Mouse (Mus musculus) MEL (cell line): ENCODE data around the gene Gm20458. TPM values are rescaled to one million over a fixed set of nuclear protein-coding genes. Genes with fewer than 3 reads are reported as not detected.

Experiments used
- DNase-seq: peaks from one replicate; pipeline ENCODE4 v3.0.0; 2011; ENCODE audit warnings: low read depth, low spot score
- H3K27ac ChIP-seq: 2 replicates; pipeline ENCODE4 v1.5.1; 2012; ENCODE audit warnings: low read depth, mild to moderate bottlenecking, control low read depth, low read length, moderate library complexity; ENCODE audit not compliant: control insufficient read depth
- H3K27me3 ChIP-seq, 2 experiments: fragments of 150-350 bp in 1 of 2; sonication (generic) in 1 of 2; 2 replicates each; pipeline ENCODE4 v1.6.1; 2012; ENCODE audit warnings: low read length in 2 of 2, mild to moderate bottlenecking in 2 of 2, improper control_type of control experiment in 1 of 2, moderate library complexity in 1 of 2; ENCODE audit not compliant: insufficient read depth in 2 of 2, control insufficient read depth in 1 of 2
- H3K36me3 ChIP-seq, 2 experiments: 2 replicates each; pipeline ENCODE4 v1.6.1; 2012 to 2014; ENCODE audit warnings: low read length in 2 of 2, improper control_type of control experiment in 1 of 2, inconsistent platforms in 1 of 2, mild to moderate bottlenecking in 1 of 2; ENCODE audit not compliant: insufficient read depth in 2 of 2, control insufficient read depth in 1 of 2
- H3K4me1 ChIP-seq, 2 experiments: fragments of 150-350 bp in 1 of 2; sonication (generic) in 1 of 2; 2 replicates each; pipeline ENCODE4 v1.6.1; 2012; ENCODE audit warnings: low read length in 2 of 2, improper control_type of control experiment in 1 of 2, mild to moderate bottlenecking in 1 of 2; ENCODE audit not compliant: insufficient read depth in 2 of 2, control insufficient read depth in 1 of 2
- H3K4me3 ChIP-seq, 2 experiments: fragments of 150-350 bp in 1 of 2; sonication (generic) in 1 of 2; 2 replicates each; pipeline ENCODE4 v1.5.1; 2012; ENCODE audit warnings: low read depth in 2 of 2, low read length in 2 of 2, mild to moderate bottlenecking in 2 of 2, moderate library complexity in 2 of 2, control low read depth in 1 of 2, improper control_type of control experiment in 1 of 2; ENCODE audit not compliant: control insufficient read depth in 1 of 2, insufficient read depth in 1 of 2
- H3K79me2 ChIP-seq: 2 replicates; pipeline ENCODE4 v1.6.1; 2012; ENCODE audit warnings: mild to moderate bottlenecking, low read length, moderate library complexity; ENCODE audit not compliant: control insufficient read depth, poor library complexity, insufficient read depth
- H3K9ac ChIP-seq: 2 replicates; pipeline ENCODE4 v1.6.1; 2012; ENCODE audit warnings: low read depth, mild to moderate bottlenecking, control low read depth, low read length, moderate library complexity; ENCODE audit not compliant: control insufficient read depth, poor library complexity, severe bottlenecking
- H3K9me3 ChIP-seq: fragments of 150-350 bp; sonication (generic); replicated peaks from 2 replicates; pipeline ENCODE4 v1.6.1; 2012; ENCODE audit warnings: mild to moderate bottlenecking, low read length, improper control_type of control experiment, moderate library complexity; ENCODE audit not compliant: insufficient read depth
- CHD1 ChIP-seq: IDR thresholded peaks from 2 replicates; pipeline ENCODE4 v1.6.1; 2012; ENCODE audit warnings: low read depth, mild to moderate bottlenecking, inconsistent platforms, low read length, improper control_type of control experiment
- E2F4 ChIP-seq: IDR thresholded peaks from 2 replicates; pipeline ENCODE4 v1.6.1; 2011; ENCODE audit warnings: low read depth, low read length, improper control_type of control experiment, borderline replicate concordance
- ELF1 ChIP-seq: IDR thresholded peaks from 2 replicates; pipeline ENCODE4 v1.6.1; 2014; ENCODE audit warnings: low read depth, mild to moderate bottlenecking, inconsistent platforms, low read length, improper control_type of control experiment, moderate library complexity
- EP300 ChIP-seq, 2 experiments: IDR thresholded peaks; 2 replicates each; pipeline ENCODE4 v1.6.1; 2011; ENCODE audit warnings: improper control_type of control experiment in 2 of 2, low read length in 2 of 2, low read depth in 1 of 2, mild to moderate bottlenecking in 1 of 2
- GABPA ChIP-seq: IDR thresholded peaks from 2 replicates; pipeline ENCODE4 v1.6.1; 2012; ENCODE audit warnings: low read depth, mild to moderate bottlenecking, inconsistent platforms, low read length, improper control_type of control experiment, moderate library complexity
- GATA1 ChIP-seq: IDR thresholded peaks from 2 replicates; pipeline ENCODE4 v1.6.1; 2011; ENCODE audit warnings: low read depth, low read length, improper control_type of control experiment
- HCFC1 ChIP-seq: IDR thresholded peaks from 2 replicates; pipeline ENCODE4 v1.6.1; 2012; ENCODE audit warnings: low read depth, mild to moderate bottlenecking, inconsistent platforms, low read length, improper control_type of control experiment, moderate library complexity
- JUND ChIP-seq: IDR thresholded peaks from 2 replicates; pipeline ENCODE4 v1.6.1; 2011; ENCODE audit warnings: low read depth, mild to moderate bottlenecking, improper control_type of control experiment, low read length
- MAX ChIP-seq: IDR thresholded peaks from 2 replicates; pipeline ENCODE4 v1.6.1; 2011; ENCODE audit warnings: low read length, improper control_type of control experiment
- MAZ ChIP-seq: IDR thresholded peaks from 2 replicates; pipeline ENCODE4 v1.6.1; 2012; ENCODE audit warnings: low read depth, mild to moderate bottlenecking, inconsistent platforms, low read length, improper control_type of control experiment
- MEF2A ChIP-seq: IDR thresholded peaks from 2 replicates; pipeline ENCODE4 v1.6.1; 2014; ENCODE audit warnings: low read depth, mild to moderate bottlenecking, inconsistent platforms, low read length, improper control_type of control experiment; ENCODE audit not compliant: poor library complexity, insufficient replicate concordance, severe bottlenecking; ENCODE audit errors: extremely low read depth
- MXI1 ChIP-seq: IDR thresholded peaks from 2 replicates; pipeline ENCODE4 v1.6.1; 2011; ENCODE audit warnings: mild to moderate bottlenecking, low read depth, low read length, improper control_type of control experiment
- MYB ChIP-seq: IDR thresholded peaks from 2 replicates; pipeline ENCODE4 v1.6.1; 2011; ENCODE audit warnings: mild to moderate bottlenecking, low read depth, low read length, improper control_type of control experiment
- NELFE ChIP-seq: IDR thresholded peaks from 2 replicates; pipeline ENCODE4 v1.6.1; 2011; ENCODE audit warnings: low read depth, low read length, improper control_type of control experiment
- POLR2A ChIP-seq, 2 experiments: IDR thresholded peaks; 2 replicates each; pipeline ENCODE4 v1.6.1; 2011 to 2012; ENCODE audit warnings: low read length in 2 of 2, mild to moderate bottlenecking in 2 of 2, control low read depth in 1 of 2, improper control_type of control experiment in 1 of 2, low read depth in 1 of 2, moderate library complexity in 1 of 2; ENCODE audit not compliant: control insufficient read depth in 1 of 2, insufficient read depth in 1 of 2, poor library complexity in 1 of 2
- POLR2AphosphoS2 ChIP-seq: IDR thresholded peaks from 2 replicates; pipeline ENCODE4 v1.6.1; 2011; ENCODE audit warnings: low read length, improper control_type of control experiment
- POLR2AphosphoS5 ChIP-seq: IDR thresholded peaks from 2 replicates; pipeline ENCODE4 v1.6.1; 2012; ENCODE audit warnings: low read depth, borderline replicate concordance, mild to moderate bottlenecking, inconsistent platforms, low read length, moderate library complexity, mixed read lengths
- RCOR1 ChIP-seq: IDR thresholded peaks from 2 replicates; pipeline ENCODE4 v1.6.1; 2012; ENCODE audit warnings: low read depth, mild to moderate bottlenecking, inconsistent platforms, low read length, improper control_type of control experiment
- TAL1 ChIP-seq: IDR thresholded peaks from 2 replicates; pipeline ENCODE4 v1.6.1; 2012; ENCODE audit warnings: mild to moderate bottlenecking, inconsistent platforms, low read length, moderate library complexity, mixed read lengths
- USF1 ChIP-seq: IDR thresholded peaks from 2 replicates; pipeline ENCODE4 v1.6.1; 2014; ENCODE audit warnings: low read depth, mild to moderate bottlenecking, inconsistent platforms, low read length, improper control_type of control experiment, moderate library complexity
- USF2 ChIP-seq, 2 experiments: IDR thresholded peaks; 2 replicates each; pipeline ENCODE4 v1.6.1; 2011 to 2012; ENCODE audit warnings: improper control_type of control experiment in 2 of 2, low read length in 2 of 2, borderline replicate concordance in 1 of 2, inconsistent platforms in 1 of 2, low read depth in 1 of 2, mild to moderate bottlenecking in 1 of 2; ENCODE audit not compliant: insufficient read depth in 1 of 2
- ZKSCAN1 ChIP-seq: IDR thresholded peaks from 2 replicates; pipeline ENCODE4 v1.6.1; 2012; ENCODE audit warnings: low read depth, mild to moderate bottlenecking, inconsistent platforms, low read length, improper control_type of control experiment, moderate library complexity
- ZMIZ1 ChIP-seq: IDR thresholded peaks from 2 replicates; pipeline ENCODE4 v1.6.1; 2012; ENCODE audit warnings: low read depth, mild to moderate bottlenecking, inconsistent platforms, low read length, improper control_type of control experiment, moderate library complexity
- ZNF384 ChIP-seq: IDR thresholded peaks from 2 replicates; pipeline ENCODE4 v1.6.1; 2012; ENCODE audit warnings: low read depth, mild to moderate bottlenecking, inconsistent platforms, low read length, improper control_type of control experiment
- polyA plus RNA-seq, 2 experiments: library from polyadenylated mRNA; stranded (reverse) in 1 of 2; unstranded in 1 of 2; fragments of >175 nt in 1 of 2; fragments of >200 nt in 1 of 2; gene quantifications; 2 replicates each; pipeline versions ENCODE4 v1.2.1 to v1.2.4; 2012; ENCODE audit warnings: low replicate concordance in 2 of 2, low read depth in 1 of 2; ENCODE audit not compliant: insufficient read length in 2 of 2, insufficient read depth in 1 of 2, missing spikeins in 1 of 2
- total RNA-seq: library from RNA; depleted of rRNA; stranded (reverse); fragments of 300-350 nt; gene quantifications from 2 replicates; pipeline ENCODE4 v1.2.3, GENCODE M21; 2012

The Gm20458 gene
- total and polyA plus RNA-seq, 3 experiments: 1.0 to 19.2 TPM; not detected in 1

GRCm38 (mm10) chr2:164437710-164438109 lies 23.1 kb upstream of the Gm20458 start:
- Histone ChIP-seq H3K27ac (no peak overlapping the region), H3K79me2 (no peaks in the 10 kb centered on the region), H3K4me1 (no peaks in the 10 kb centered on the region), H3K4me3 (no peak overlapping the region), H3K9ac (no peak overlapping the region), H3K36me3 (no peaks in the 10 kb centered on the region), H3K27me3 (peaks cover 11 to 21% of the 10 kb centered on the region in 2 experiments), H3K9me3 (no peaks in the 10 kb centered on the region)
- no peak for TF ChIP-seq TAL1
- TF ChIP-seq HCFC1: no peak
- no peak for TF ChIP-seq RCOR1
- TF ChIP-seq ELF1: no peak
- no peak for TF ChIP-seq NELFE
- no peak for TF ChIP-seq POLR2A (IDR thresholded peaks at IDR 0.05; ENCODE audit: control insufficient read depth in 1 of 2, insufficient read depth in 1 of 2, low read depth in 1 of 2, low read length in 2 of 2, poor library complexity in 1 of 2)
- no peak for TF ChIP-seq USF2 (IDR thresholded peaks at IDR 0.05; ENCODE audit: borderline replicate concordance in 1 of 2, insufficient read depth in 1 of 2, low read depth in 1 of 2, low read length in 2 of 2)
- TF ChIP-seq JUND: no peak
- no peak for TF ChIP-seq E2F4
- TF ChIP-seq USF1: no peak
- no peak for TF ChIP-seq MAX
- no peak for DNase-seq

GRCm38 (mm10) chr2:164438257-164438656 lies 22.5 kb upstream of the Gm20458 start:
- H3K79me2 ChIP-seq: no peaks in the 10 kb centered on the region

GRCm38 (mm10) chr2:164439001-164439421 lies 21.8 kb upstream of the Gm20458 start:
- no peaks in the 10 kb centered on the region for H3K79me2 ChIP-seq
- H3K36me3 ChIP-seq: no peaks in the 10 kb centered on the region
- no peaks in the 10 kb centered on the region for H3K4me1 ChIP-seq
- no peaks in the 10 kb centered on the region for H3K9me3 ChIP-seq
- H3K27me3 ChIP-seq: peaks cover 11 to 21% of the 10 kb centered on the region in 2 experiments
- H3K27ac ChIP-seq: no peak overlapping the region
- no peak for DNase-seq
- no peak overlapping the region for H3K4me3 ChIP-seq
- no peak overlapping the region for H3K9ac ChIP-seq
- TF ChIP-seq ZNF384 (no peak), POLR2AphosphoS2 (no peak), MYB (no peak), POLR2AphosphoS5 (no peak), HCFC1 (no peak), ZKSCAN1 (no peak), MEF2A (no peak), GABPA (no peak), E2F4 (no peak), GATA1 (no peak), TAL1 (no peak), MAZ (no peak), POLR2A (IDR thresholded peaks at IDR 0.05; ENCODE audit: control insufficient read depth in 1 of 2, insufficient read depth in 1 of 2, low read depth in 1 of 2, low read length in 2 of 2, poor library complexity in 1 of 2) (no peak), JUND (no peak), EP300 (IDR thresholded peaks at IDR 0.05; ENCODE audit: low read depth in 1 of 2, low read length in 2 of 2) (no peak), CHD1 (no peak), USF1 (no peak)

More at GRCm38 (mm10) chr2:164438257-164438656, 22.5 kb upstream of the Gm20458 start:
- Histone ChIP-seq H3K9me3 (no peaks in the 10 kb centered on the region), H3K36me3 (no peaks in the 10 kb centered on the region)
- TF ChIP-seq ZMIZ1: no peak
- no peak for TF ChIP-seq MXI1
- TF ChIP-seq EP300 (IDR thresholded peaks at IDR 0.05; ENCODE audit: low read depth in 1 of 2, low read length in 2 of 2): no peak
- no peak for TF ChIP-seq JUND
- no peak for TF ChIP-seq MAX
- TF ChIP-seq ZNF384: no peak
- no peak for TF ChIP-seq GABPA
- TF ChIP-seq POLR2A (IDR thresholded peaks at IDR 0.05; ENCODE audit: control insufficient read depth in 1 of 2, insufficient read depth in 1 of 2, low read depth in 1 of 2, low read length in 2 of 2, poor library complexity in 1 of 2): no peak
- TF ChIP-seq, all 39 proteins: peak for 0
- DNase-seq: no peak
- Histone ChIP-seq H3K4me1 (no peaks in the 10 kb centered on the region), H3K27me3 (peaks cover 11 to 21% of the 10 kb centered on the region in 2 experiments), H3K9ac (no peak overlapping the region), H3K27ac (no peak overlapping the region), H3K4me3 (no peak overlapping the region)
